8 mouse cellular contexts compared by ENCODE assay signal in the genomic region with DNA sequence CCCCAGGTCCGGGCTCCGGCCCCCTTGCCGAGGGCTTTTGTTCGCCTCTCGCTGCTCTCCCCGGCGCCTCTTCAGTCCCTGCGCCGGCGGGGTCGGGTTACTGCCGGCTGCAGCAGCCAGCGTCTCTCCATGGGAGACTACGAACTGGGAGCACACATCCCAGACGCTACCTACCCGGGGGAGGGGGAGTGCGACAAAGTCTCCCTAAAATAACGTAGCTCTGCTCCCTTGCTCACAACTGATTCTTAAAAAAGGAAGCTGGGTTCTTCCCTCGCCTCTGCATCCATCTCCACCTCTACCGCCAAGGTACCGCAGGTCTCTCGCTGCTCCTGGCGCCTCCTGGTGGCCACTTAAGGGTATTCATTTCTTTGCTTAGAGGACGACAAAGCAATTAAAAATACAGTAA. TPM values are rescaled to one million over a fixed set of nuclear protein-coding genes. Genes with fewer than 3 reads are reported as not detected.
A peak's percentile ranks its signal among the peaks of the same experiment; 100 is the strongest.
DNase-seq lines count a peak whose midpoint lies in the region; ATAC-seq lines count a peak whose summit lies in the region.

Gene Ccdc177, minus strand, starts transcription at position 292 of the 406 bp plus-strand sequence.

- no peaks in the 10 kb centered on the region for H3K27me3 ChIP-seq in forebrain, embryonic 16.5 days (replicated peaks; ENCODE audit: control insufficient read depth, insufficient read depth, low read length)
- H3K27me3 ChIP-seq in liver, embryonic 15.5 days, result peaks cover 82% of the 10 kb centered on the region
- no peaks in the 10 kb centered on the region for H3K27me3 ChIP-seq in neural tube, embryonic 15.5 days (replicated peaks)

- H3K4me3 ChIP-seq in forebrain, embryonic 16.5 days (replicated peaks; ENCODE audit: low read length), result peak within 1 kb of the TSS; percentile 82
- H3K4me3 ChIP-seq in liver, embryonic 15.5 days (replicated peaks), result peak within 1 kb of the TSS; percentile 7; the same call in 1 of the 2 replicates
- peak within 1 kb of the TSS; percentile 66 for H3K4me3 ChIP-seq in neural tube, embryonic 15.5 days (replicated peaks)

- ATAC-seq in forebrain, embryonic 16.5 days, result peak; percentile 79
- no peak for ATAC-seq in liver, embryonic 15.5 days (ENCODE audit: insufficient read depth)
- ATAC-seq in neural tube, embryonic 15.5 days (ENCODE audit: low FRiP score), result peak; percentile 69

- intact Hi-C loops in heart, postnatal 25 days (cut with DNase I), result loop anchor here (2.0 to 10.0 kb wide), 2 partner anchors 32 to 606 kb away; no protein-coding TSS in a partner anchor

- peak within 1 kb of the TSS; percentile 99 for H3K27ac ChIP-seq in forebrain, embryonic 16.5 days (ENCODE audit: low read length)
- no peak within 1 kb of the TSS for H3K27ac ChIP-seq in liver, embryonic 15.5 days (replicated peaks)
- H3K27ac ChIP-seq in neural tube, embryonic 15.5 days (replicated peaks), result peak within 1 kb of the TSS; percentile 96

- peaks cover 31% of the 10 kb centered on the region for H3K9me3 ChIP-seq in forebrain, embryonic 16.5 days (ENCODE audit: control insufficient read depth, low read length)
- no peaks in the 10 kb centered on the region for H3K9me3 ChIP-seq in liver, embryonic 15.5 days (replicated peaks)
- no peaks in the 10 kb centered on the region for H3K9me3 ChIP-seq in neural tube, embryonic 15.5 days (replicated peaks)

- peaks cover 12% of the 10 kb centered on the region for H3K4me1 ChIP-seq in forebrain, embryonic 16.5 days (replicated peaks; ENCODE audit: control insufficient read depth, insufficient read depth, low read length)
- H3K4me1 ChIP-seq in liver, embryonic 15.5 days (replicated peaks), result peaks cover 27% of the 10 kb centered on the region
- H3K4me1 ChIP-seq in neural tube, embryonic 15.5 days, result peaks cover 39% of the 10 kb centered on the region

- DNase-seq in ES-CJ7 (ENCODE audit: low read depth, low spot score), result peak; percentile 86
- peak; percentile 84 for DNase-seq in cerebellum, adult 11-12 months
- DNase-seq in heart, postnatal 25 days (ENCODE audit: low spot score), result peak; percentile 11
- DNase-seq in large intestine, adult 2 months (ENCODE audit: low read depth, low spot score), result peak; percentile 50
- DNase-seq in testis, postnatal 14 days (ENCODE audit: low spot score), result peak; percentile 74

- H3K36me3 ChIP-seq in forebrain, embryonic 16.5 days (ENCODE audit: control insufficient read depth, insufficient read depth), result peaks cover 33% of the 10 kb centered on the region
- H3K36me3 ChIP-seq in liver, embryonic 15.5 days (replicated peaks), result no peaks in the 10 kb centered on the region
- H3K36me3 ChIP-seq in neural tube, embryonic 15.5 days, result peaks cover 19% of the 10 kb centered on the region

- H3K4me2 ChIP-seq in forebrain, embryonic 16.5 days (ENCODE audit: low read length), result peak within 1 kb of the TSS; percentile 82
- H3K4me2 ChIP-seq in liver, embryonic 15.5 days, result peak within 1 kb of the TSS; percentile 32
- H3K4me2 ChIP-seq in neural tube, embryonic 15.5 days, result peak within 1 kb of the TSS; percentile 83

- peak within 1 kb of the TSS; percentile 99 for H3K9ac ChIP-seq in forebrain, embryonic 16.5 days (replicated peaks; ENCODE audit: low read depth, low read length)
- no peak within 1 kb of the TSS for H3K9ac ChIP-seq in liver, embryonic 15.5 days
- peak within 1 kb of the TSS; percentile 89 for H3K9ac ChIP-seq in neural tube, embryonic 15.5 days (replicated peaks)

- under 1% methylated on average over 24 of the region's 24 CpGs for WGBS in forebrain, embryonic 16.5 days
- WGBS in large intestine, adult 2 months, result 3% methylated on average over 24 of the region's 24 CpGs
- under 1% methylated on average over 24 of the region's 24 CpGs for WGBS in liver, embryonic 15.5 days (ENCODE audit: insufficient replicate concordance)
- under 1% methylated on average over 24 of the region's 24 CpGs for whole genome bisulfite sequencing in neural tube, embryonic 15.5 days

RNA-seq across cellular contexts. Expression of gene Ccdc177, which starts in this region (rescaled TPM):
- 4.3 and 4.5 TPM in 2 replicates for polyA plus RNA-seq in forebrain, embryonic 16.5 days (2015; fragmentation: Nextera tagmentation; extraction: Ambion mirVana)
- under 1 TPM; 0.06 to 0.08 TPM for total RNA-seq in heart, postnatal 25 days (2021)
- 0.02 and 0.05 TPM in 2 replicates for polyA plus RNA-seq in large intestine, adult 2 months (2012; rRNA removed)
- polyA plus RNA-seq in liver, embryonic 15.5 days (2015; fragmentation: Nextera tagmentation; extraction: Ambion mirVana), result not detected in 2 replicates
- 1.5 and 2.1 TPM in 2 replicates for polyA plus RNA-seq in neural tube, embryonic 15.5 days (2015; fragmentation: Nextera tagmentation; extraction: Ambion mirVana)

Comparison
In these comparisons a context has a peak if more than half of its experiments do, and no peak if none do; other contexts are left out.
1. Peak in DNase-seq in heart, postnatal 25 days; RNA of the gene not detected or under 1 TPM.
2. Peak in DNase-seq in large intestine, adult 2 months; RNA of the gene not detected or under 1 TPM.
3. DNase-seq: peak in every context shown above with its lines; median percentile 86 in ES-CJ7; 84 in cerebellum, adult 11-12 months; 74 in testis, postnatal 14 days; 50 in large intestine, adult 2 months; 11 in heart, postnatal 25 days.
4. H3K4me2 ChIP-seq: peak in every context shown above with its lines; median percentile 83 in neural tube, embryonic 15.5 days; 82 in forebrain, embryonic 16.5 days; 32 in liver, embryonic 15.5 days.
5. H3K4me3 ChIP-seq: peak in every context shown above with its lines; median percentile 82 in forebrain, embryonic 16.5 days; 66 in neural tube, embryonic 15.5 days; 7 in liver, embryonic 15.5 days.